Mouse (Mus musculus): ENCODE measurements around the gene Dusp13. TPM values are rescaled to one million over a fixed set of nuclear protein-coding genes. Genes with fewer than 3 reads are reported as not detected.

Gene Dusp13
- total RNA-seq, 2 experiments from 2014 or later, result not detected

DNA sequence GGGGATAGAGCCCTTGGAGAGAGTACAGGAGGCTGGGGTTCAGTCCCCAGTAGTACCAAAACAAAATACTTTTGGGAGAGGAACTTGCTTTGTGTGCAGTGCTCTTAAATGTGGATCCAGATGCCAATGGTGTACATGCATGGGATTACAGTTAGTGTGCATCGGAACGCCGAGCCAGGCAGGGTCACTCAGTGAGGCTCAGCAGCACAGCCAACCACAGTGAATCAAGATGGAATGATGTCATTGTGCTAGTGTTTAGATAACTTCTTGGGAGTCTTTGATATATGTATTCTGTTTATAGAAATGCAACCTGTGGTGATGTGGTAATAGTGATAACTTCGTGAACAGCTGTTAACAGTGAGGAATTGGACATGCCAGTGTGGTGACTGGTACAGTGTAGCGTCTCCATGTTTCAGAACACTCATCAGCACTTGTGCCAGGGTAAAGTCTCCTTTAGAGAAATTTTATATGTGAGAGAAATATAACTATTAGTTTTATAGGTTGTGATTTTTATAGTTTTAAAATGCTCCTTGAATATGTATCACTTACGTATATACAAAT is 15.5 kb upstream of the Dusp13 start:
- no peak for DNase-seq (ENCODE audit: extremely low spot score in 1 of 2, low spot score in 2 of 2)
- no peak overlapping the region for H3K4me3 ChIP-seq
- intact Hi-C loops (cut with DNase I), result no loop called here
- no peak overlapping the region for H3K27ac ChIP-seq
- TF ChIP-seq CTCF (IDR thresholded peaks at IDR 0.05), result no peak

GRCm38 (mm10) chr14:21765754-21766397 is 14.9 kb upstream of the Dusp13 start:
- intact Hi-C loops (cut with DNase I), result no loop called here
- Histone ChIP-seq H3K27ac (no peak overlapping the region), H3K4me3 (no peak overlapping the region)
- DNase-seq (ENCODE audit: extremely low spot score in 1 of 2, low spot score in 2 of 2), result no peak
- no peak for TF ChIP-seq CTCF (IDR thresholded peaks at IDR 0.05)

- TF ChIP-seq CTCF (IDR thresholded peaks at IDR 0.05), result no peak
- intact Hi-C loops (cut with DNase I), result no loop called here
- DNase-seq (ENCODE audit: extremely low spot score in 1 of 2, low spot score in 2 of 2), result no peak
Measured at GRCm38 (mm10) chr14:21764646-21765045, 13.7 kb upstream of the Dusp13 start.

GRCm38 (mm10) chr14:21763736-21764135 is 12.8 kb upstream of the Dusp13 start:
- H3K4me3 ChIP-seq, result no peak overlapping the region
- intact Hi-C loops (cut with DNase I), result no loop called here
- no peak; the same call in 1 of the 2 replicates for TF ChIP-seq CTCF (IDR thresholded peaks at IDR 0.05)
- DNase-seq (ENCODE audit: extremely low spot score in 1 of 2, low spot score in 2 of 2), result no peak
- no peak overlapping the region for H3K27ac ChIP-seq

More at GRCm38 (mm10) chr14:21764646-21765045, 13.7 kb upstream of the Dusp13 start:
- no peak overlapping the region for H3K4me3 ChIP-seq
- H3K27ac ChIP-seq, result no peak overlapping the region

- intact Hi-C loops (cut with DNase I), result no loop called here
- no peak for DNase-seq (ENCODE audit: extremely low spot score in 1 of 2, low spot score in 2 of 2)
- Histone ChIP-seq H3K27ac (no peak overlapping the region), H3K4me3 (no peak overlapping the region)
- TF ChIP-seq CTCF (IDR thresholded peaks at IDR 0.05), result no peak
Measured at GRCm38 (mm10) chr14:21761560-21761959, 10.6 kb upstream of the Dusp13 start.

DNA sequence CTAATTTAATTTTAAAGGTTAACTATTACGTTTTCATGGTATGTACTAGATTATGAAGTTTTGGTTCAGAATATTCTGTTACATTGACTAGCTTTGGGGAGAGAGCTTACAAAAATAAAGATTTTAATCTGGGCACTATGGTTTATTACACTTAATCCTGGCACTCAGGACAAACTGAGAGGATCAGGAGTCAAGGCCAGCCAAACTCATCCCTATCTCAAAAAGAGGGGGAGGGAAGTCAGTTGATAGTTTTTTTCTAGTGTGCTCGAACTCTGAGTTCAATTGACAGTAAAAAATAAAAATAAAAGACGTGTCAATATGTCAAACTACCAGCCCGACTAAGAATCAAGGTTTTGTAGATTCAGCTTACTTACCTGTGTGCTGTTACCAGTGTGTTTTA is 2.4 kb upstream of the Dusp13 start:
- H3K27ac ChIP-seq, result no peak overlapping the region
- intact Hi-C loops (cut with DNase I), result loop anchor here (2.0 to 5.0 kb wide), 4 partner anchors 19 to 94 kb away; partner anchors contain the start of genes Comtd1 and Vdac2
- DNase-seq (ENCODE audit: extremely low spot score in 1 of 2, low spot score in 2 of 2), result no peak
- no peak overlapping the region for H3K4me3 ChIP-seq
- no peak for TF ChIP-seq CTCF (IDR thresholded peaks at IDR 0.05)

DNA sequence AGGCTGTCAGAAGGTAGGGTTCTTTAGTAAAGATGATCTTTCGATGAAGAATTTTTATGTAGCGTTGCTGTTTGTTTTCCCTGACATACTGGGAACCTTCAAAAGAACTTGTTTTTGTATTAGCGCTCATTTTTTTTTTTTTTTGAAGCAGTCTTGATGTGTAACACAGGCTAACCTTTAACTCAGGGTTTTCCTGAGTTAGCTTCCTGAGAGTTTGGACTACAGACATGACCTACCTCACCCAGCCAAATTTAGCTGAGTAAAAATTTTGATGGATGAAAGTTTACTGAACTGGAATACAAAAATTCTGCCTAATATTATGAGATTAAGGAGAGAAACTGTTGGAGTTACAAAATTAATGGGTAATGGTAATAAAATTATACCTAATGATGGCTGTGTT is 1.4 kb upstream of the Dusp13 start:
- DNase-seq (ENCODE audit: extremely low spot score in 1 of 2, low spot score in 2 of 2), result no peak
- no peak for TF ChIP-seq CTCF (IDR thresholded peaks at IDR 0.05)
- H3K27ac ChIP-seq, result no peak overlapping the region
- intact Hi-C loops (cut with DNase I), result loop anchor here (2.0 to 5.0 kb wide), 4 partner anchors 20 to 95 kb away; partner anchors contain the start of genes Comtd1 and Vdac2
- peak overlapping the region; percentile 98 for H3K4me3 ChIP-seq

GRCm38 (mm10) chr14:21750008-21750880 is 737 bp downstream of the Dusp13 start, which contains the start of gene Samd8:
TSS of gene Samd8 (plus strand) at chr14:21750531.
- H3K27ac ChIP-seq, result peak within 1 kb of the TSS; percentile 88
- TF ChIP-seq CTCF (IDR thresholded peaks at IDR 0.05), result no peak
- intact Hi-C loops (cut with DNase I), result loop anchor here (5.0 kb wide), 3 partner anchors 42 to 97 kb away; partner anchors contain the start of genes Comtd1 and Vdac2
- peak; percentile 81 to 83 for DNase-seq (ENCODE audit: extremely low spot score in 1 of 2, low spot score in 2 of 2)
- H3K4me3 ChIP-seq, result peak within 1 kb of the TSS; percentile 98

- DNase-seq (ENCODE audit: extremely low spot score in 1 of 2, low spot score in 2 of 2), result peak; percentile 48
Measured at GRCm38 (mm10) chr14:21748142-21748870, 2.7 kb downstream of the Dusp13 start.

GRCm38 (mm10) chr14:21747436-21748141 is 3.4 kb downstream of the Dusp13 start:
- intact Hi-C loops (cut with DNase I), result no loop called here
- TF ChIP-seq CTCF (IDR thresholded peaks at IDR 0.05), result no peak
- DNase-seq (ENCODE audit: extremely low spot score in 1 of 2, low spot score in 2 of 2), result no peak
- Histone ChIP-seq H3K4me3 (no peak overlapping the region), H3K27ac (no peak overlapping the region)

More at GRCm38 (mm10) chr14:21748142-21748870, 2.7 kb downstream of the Dusp13 start:
- no peak overlapping the region for H3K27ac ChIP-seq
- H3K4me3 ChIP-seq, result no peak overlapping the region
- intact Hi-C loops (cut with DNase I), result no loop called here
- TF ChIP-seq CTCF (IDR thresholded peaks at IDR 0.05), result peak; percentile 71

GRCm38 (mm10) chr14:21746846-21747245 is 4.1 kb downstream of the Dusp13 start:
- intact Hi-C loops (cut with DNase I), result no loop called here

More at GRCm38 (mm10) chr14:21746846-21747245, 4.1 kb downstream of the Dusp13 start:
- H3K27ac ChIP-seq, result no peak overlapping the region
- DNase-seq (ENCODE audit: extremely low spot score in 1 of 2, low spot score in 2 of 2), result no peak
- no peak for TF ChIP-seq CTCF (IDR thresholded peaks at IDR 0.05)
- H3K4me3 ChIP-seq, result no peak overlapping the region

Data from left cerebral cortex, adult 2 months (tissue).